Mouse (Mus musculus): Measurements from ENCODE around the gene 4930572O03Rik.
"Not testable (repeated sequence)": the region's sequence is repeated elsewhere in the genome, so short reads cannot be mapped to it uniquely, and the experiment has no call there.

Gene 4930572O03Rik

DNA sequence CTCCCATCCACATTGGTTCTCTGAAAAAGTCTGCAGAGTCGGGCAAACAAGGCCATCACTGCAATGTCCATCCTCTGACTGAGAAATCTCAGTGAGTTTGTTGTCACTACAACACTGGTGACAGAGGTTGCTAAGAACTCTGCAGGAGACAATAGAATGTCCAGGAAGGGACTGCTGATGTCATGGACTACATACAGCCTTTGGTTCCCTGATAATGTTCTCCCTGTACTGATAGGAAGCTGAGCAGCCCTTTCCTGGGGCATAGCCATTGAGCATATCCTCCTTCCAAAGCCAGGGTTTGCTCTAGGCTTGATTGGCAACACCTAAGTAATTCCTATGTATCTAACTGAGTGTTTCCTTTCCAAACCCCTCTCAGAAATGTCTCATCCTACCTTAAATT lies at the start of gene 4930572O03Rik:
Gene 4930572O03Rik (minus strand): TSS at position 101 of the 400 bp plus-strand sequence.
- not testable (repeated sequence) for DNase-seq

DNA sequence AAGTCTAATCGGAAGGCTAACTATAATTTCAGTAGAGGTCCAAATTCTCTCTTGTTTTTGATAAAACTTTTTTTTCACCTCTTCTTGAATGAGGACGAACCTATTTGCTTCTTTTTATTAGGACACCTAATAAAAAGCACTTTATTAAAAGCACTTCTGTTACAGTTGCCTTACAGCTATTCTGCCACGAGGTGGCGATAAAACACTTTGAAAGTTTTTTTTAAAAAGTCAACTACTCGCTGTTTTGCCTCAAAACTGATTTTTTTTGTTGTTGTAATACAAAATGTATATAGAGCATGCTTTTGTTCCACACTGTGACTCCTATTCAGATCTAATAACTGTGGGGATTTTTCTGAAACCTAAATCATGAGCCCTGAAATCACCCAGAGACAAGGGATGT lies 46.0 kb upstream of the 4930572O03Rik start:
- DNase-seq = not testable (repeated sequence)

DNA sequence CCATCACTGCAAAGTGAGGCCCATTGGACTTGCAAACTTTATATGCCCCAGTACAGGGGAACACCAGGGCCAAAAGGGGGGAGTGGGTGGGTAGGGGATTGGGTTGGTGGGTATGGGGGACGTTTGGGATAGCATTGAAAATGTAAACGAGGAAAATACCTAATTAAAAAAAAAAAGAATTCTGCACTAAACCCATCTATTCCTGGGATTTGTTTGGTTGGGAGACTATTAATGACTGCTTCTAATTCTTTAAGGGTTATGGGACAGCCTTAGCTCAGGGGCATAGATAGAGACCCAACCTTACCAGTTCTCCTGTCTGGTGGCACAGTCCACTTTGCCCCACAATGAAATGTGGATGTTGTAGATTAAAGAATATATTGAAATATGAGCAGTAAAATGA lies 40.9 kb upstream of the 4930572O03Rik start:
- DNase-seq = not testable (repeated sequence)

DNA sequence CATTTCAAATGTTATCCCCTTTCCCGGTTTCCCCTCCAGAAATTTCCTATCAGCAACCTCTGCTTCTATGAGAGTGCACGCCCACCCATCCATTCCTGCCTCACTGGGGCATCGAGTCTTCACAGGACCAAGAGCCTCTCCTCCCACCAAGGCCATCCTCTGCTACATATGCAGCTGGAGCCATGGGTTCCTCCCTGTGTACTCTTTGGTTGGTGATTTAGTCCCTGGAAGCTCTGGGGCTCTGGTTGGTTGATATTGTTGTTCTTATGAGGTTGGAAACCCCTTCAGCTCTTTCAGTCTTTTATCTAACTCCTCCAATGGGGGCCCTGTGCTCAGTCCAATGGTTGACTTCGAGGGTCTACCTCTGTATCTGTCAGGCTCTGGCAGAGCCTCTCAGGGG lies 35.0 kb upstream of the 4930572O03Rik start:
- peak; percentile 85 for DNase-seq

DNA sequence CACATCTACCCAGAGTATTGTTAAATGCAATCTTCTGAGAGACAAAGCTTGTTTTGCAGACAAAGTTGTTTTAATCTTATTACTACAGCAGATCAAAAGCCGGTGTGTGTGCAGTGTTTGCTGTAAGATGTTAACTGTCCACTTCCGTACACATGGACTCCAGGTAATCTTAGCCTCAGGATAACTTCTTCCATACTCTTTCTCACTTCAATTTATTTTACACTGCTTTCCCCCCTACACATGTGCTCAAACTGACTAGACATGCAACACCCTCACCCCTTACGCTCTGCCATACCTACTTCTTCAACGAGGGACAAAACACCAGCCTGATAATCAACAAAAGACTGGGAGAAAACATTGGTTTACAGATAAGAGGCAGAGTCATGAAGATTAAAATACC lies 34.0 kb upstream of the 4930572O03Rik start:
- peak; percentile 79 for DNase-seq

DNA sequence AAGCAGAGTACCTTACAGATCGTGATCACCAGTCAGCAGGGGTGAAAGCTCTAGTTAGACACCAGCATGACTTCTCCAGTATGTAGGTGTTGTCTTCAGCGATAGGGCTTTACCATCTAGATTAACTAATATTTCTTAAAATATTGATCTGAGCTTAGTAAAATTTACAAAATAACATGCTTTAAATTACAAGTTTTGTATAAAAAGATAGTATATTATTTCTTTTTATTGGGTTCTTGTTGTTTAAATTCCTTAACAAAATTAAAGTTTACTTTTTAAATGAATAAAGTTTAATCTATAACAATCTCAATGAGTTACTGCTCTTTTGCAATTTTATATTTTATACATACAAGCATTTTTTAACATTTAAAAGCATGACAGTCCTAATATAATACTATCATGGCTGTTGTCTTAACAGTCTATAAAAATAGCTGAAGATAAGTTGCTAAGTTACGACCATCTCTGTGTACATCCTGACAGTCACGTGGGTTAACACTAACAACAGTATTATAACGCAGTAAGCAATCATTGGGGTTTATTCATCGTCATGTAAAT lies 32.9 kb upstream of the 4930572O03Rik start:
- DNase-seq = not testable (repeated sequence)

DNA sequence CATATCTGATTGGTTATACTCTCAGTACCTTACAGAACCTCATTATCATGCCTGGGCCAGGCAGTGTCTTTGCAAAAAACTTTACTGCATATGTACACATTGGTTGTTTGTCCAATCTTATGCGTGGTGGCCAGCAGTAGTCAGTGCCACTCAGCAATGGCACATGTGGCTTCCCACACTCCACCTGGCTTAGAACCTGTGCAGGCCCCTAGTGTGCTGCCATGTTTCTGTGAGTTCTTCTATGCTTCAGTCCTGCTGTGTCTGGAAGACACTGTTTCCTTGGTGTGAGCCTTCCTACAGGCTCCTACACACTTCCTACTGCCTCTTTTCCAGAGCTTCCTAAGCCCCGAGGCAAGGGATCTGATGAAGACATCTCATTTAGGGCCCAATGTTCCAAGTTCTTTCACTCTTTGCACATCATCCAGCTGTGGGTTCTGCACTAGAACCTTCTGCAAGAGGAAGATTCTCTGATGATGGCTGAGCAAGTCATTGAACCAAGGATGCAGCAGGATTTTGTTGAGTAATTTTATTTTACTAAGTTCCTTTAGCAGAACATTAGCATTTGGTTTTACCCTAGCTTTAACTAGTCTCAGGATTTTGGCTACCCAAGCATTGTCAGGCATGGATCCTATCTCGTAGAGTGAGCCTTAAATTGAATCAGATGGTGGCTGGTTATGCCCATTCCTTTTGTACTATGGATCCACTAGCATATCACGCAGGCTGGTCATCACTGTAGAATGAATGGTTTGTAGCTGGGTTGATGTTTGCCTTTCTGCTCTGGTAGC lies 32.2 kb upstream of the 4930572O03Rik start:
- peak; percentile 75 for DNase-seq

DNA sequence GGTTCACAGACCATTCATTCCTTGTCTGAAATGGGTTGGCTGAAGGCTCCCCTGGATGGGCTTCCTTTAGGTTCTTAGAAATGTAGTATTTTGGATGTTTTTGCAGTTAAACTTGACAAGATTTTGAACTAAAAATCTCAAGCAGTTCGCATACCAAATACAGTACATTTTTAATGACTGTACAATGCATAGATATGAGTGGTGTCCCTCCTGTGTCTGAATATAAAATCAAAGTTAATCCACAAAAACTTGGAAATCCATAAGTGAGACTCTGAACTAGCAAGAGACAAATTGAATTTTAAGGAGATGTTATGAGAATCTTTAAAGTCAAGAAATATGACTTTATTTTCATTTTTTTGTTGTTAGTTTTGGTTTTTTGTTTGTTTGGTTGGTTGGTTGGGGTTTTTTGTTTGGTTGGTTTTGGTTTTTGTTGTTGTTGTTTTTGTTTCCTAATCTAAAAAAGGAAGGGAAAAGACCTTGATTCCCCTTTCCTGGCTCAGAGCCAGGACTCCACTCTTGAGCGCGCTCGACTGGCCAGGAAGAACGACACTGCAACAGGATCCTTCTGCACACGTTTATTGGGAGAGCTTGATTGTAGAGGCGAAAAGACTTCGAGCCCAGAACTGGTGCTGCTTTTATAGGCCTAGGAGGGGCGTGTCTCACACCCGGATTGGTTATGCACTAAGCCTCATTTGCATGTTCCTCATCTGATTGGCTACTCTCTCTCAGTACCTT lies 24.6 kb upstream of the 4930572O03Rik start:
- DNase-seq = not testable (repeated sequence)

DNA sequence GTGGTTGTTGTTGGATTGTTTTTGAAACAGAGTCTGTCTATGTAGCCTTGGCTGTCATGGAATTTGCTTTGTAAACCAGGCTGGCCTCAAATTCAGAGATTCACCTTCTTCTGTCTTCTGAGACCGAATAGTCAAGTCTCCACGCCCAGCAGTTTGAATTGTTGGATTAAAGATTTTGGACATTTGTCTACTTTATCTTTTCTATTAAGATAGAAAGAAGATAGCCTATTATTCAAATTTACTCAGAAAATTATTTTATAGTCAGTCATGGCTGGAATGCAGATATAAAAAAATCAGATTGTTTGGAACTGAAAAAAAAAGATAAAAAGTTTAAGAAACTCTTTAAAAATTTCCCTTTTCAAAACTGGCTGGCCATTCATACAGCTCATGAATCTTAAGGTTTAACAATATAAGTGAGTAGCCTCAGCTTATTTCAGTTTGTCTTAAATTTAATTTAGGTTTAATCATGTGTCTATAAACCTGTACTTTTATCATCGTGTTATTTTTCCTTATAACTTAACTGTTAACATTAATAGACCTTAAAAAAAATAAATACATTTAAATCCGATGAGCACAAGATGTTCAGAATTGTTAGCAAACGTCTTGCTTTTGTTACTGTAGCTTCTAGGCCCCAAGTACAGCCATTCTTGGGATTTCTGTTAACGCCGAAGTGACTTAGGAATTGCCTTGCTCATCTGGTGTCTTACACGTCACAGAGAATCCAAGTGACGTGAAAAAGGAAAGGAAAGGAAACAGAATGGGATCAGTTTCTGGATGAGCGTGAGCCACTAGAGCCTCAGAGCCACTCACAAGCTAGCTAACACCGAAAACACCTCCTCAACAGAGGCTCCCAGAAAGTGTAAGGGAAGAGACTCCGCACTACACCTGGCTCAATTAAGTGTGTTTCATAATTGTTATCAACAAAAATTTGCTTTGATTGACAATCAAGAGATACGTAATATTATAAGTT lies 23.4 kb upstream of the 4930572O03Rik start:
- peak; percentile 87 for DNase-seq

DNA sequence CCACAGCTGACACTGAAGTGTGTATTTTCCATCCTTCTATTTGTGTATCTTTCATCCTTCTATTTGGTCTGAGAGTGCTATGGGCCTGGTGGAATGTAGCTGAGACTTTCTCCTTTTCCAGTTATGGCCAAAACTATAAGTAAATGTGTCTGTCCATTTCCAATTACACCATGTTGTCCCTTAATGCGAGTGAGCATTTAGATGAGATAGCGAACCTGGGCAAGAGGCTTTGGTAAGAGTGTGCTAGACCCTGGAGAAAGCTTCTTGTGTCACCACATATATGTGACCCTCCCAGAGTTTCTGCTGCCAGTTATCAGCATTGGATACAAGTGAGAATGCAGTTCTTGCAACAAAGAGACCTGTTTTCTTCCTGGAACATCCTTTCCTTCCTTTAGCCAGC lies 22.0 kb upstream of the 4930572O03Rik start:
- peak; percentile 74 for DNase-seq

DNA sequence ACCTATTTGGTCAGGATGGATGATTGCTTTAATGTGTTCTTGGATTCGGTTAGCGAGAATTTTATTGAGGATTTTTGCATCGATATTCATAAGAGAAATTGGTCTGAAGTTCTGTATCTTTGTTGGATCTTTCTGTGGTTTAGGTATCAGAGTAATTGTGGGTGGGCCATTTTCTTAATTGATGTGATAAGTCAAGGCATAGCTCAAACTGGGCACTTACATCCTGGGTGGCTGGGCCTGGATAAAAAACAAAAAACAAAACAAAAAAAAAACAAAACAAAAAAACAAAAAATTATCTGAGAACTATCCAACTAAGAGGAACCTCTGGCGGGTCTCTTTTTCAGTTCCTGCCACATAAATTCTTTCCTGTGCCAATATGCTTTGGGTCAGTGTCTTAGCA lies 20.9 kb upstream of the 4930572O03Rik start:
- DNase-seq = not testable (repeated sequence)

DNA sequence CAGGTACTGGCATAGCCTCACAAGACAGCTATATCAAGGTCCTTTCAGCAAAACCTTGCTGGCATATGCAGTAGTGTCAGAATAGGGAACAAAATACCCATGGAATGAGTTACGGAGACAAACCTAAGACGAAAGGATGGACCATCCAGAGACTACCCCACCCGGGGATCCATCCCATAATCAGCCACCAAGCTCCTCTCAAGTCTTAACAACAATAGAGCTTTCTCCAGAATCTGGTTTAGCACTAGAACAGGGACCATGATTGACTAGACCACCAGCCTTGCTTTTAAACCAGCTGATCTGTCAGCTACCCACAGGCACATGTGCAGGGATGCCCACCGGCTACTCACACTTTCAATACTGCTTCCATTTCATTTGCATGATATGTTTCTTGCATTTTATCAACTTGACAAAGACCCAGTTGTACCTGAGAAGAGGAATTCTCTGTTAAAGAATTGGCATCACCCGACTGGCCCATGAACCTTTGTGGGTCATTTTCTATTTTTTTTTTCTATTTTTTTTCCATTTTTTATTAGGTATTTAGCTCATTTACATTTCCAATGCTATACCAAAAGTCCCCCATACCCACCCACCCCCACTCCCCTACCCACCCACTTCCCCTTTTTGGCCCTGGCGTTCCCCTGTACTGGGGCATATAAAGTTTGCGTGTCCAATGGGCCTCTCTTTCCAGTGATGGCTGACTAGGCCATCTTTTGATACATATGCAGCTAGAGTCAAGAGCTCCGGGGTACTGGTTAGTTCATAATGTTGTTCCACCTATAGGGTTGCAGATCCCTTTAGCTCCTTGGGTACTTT lies 17.8 kb upstream of the 4930572O03Rik start:
- not testable (repeated sequence) for DNase-seq

DNA sequence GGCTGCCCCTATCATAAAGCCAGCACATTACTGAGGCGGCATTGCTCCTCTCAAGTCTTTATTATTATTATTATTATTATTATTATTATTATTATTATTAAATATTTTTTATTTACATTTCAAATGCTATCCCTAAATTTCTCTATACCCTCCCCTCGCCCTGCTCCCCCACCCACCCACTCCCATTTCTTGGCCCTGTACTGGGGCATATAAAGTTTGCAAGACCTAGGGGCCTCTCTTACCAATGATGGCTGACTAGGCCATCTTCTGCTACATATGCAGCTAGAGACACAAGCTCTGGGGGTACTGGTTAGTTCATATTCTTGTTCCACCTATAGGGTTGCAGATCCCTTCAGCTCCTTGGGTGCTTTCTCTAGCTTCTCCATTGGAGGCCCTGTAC lies 17.1 kb upstream of the 4930572O03Rik start:
- not testable (repeated sequence) for DNase-seq

DNA sequence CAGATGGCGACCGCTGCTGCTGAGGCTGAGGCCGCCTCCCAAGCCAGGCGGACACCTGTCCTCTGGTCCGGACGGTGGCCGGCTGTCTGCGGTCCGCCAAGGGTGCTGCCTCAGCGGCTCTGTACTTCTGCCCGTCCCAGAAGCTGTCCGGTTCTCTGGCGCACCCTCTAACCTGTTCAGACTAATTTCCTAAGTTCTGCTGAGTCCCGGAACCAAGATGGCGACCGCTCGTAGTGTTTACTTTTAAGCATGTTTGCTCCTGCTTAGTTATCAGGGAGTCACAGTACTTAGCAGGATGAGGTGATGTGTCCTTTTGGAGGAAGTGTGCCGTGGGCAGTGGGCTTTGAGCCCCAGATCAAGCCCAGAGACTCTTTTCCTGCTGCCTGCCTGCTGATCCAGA lies 13.9 kb upstream of the 4930572O03Rik start:
- DNase-seq = not testable (repeated sequence)

DNA sequence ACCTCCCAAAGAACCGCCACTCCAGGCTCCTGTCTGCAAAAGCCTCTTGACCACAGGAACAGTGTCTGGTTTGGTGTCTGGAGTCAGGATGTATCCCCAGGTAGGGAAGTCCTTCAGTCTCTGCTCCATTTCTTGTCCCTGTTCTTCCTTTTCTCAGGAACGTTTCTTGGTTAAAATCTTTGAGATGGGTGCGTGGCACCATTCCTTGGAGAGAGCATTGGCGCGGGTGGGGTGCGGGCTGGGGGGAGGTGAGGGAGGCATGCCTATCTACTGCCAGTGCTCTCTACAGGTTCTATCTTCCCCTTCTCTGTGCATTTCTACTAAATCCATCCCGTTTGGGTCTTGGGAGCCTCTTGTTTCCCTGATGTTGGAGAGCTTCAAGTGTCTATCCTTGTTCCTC lies 7.0 kb upstream of the 4930572O03Rik start:
- DNase-seq = not testable (repeated sequence)

DNA sequence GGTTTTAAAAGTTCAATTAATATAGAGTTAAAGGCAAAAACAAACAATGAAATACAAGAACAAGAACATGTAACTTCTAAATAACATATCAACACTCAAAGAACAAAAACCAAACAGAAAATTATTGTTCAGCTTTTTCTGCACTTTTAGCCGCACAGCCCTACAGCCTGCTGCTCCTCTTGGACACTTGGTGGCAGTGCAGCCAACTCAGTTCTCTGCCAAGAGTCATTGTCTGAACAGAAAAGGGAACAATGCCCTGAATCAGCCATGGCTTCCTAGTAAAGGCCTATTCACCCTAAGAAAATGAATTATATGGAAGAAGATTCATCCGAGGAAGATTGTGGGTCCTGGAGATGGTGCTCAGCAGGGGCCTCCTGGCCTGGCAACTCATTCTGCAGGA lies 4.5 kb downstream of the 4930572O03Rik start:
- not testable (repeated sequence) for DNase-seq

DNA sequence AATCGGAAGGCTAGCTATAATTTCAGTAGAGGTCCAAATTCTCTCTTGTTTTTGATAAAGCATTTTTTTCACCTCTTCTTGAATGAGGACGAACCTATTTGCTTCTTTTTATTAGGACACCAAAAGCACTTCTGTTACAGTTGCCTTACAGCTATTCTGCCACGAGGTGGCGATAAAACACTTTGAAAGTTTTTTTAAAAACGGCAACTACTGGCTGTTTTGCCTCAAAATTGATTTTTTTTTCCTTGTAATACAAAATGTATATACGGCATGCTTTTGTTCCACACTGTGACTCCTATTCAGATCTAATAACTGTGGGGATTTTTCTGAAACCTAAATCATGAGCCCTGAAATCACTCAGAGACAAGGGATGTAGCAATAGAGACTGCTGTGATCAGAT lies 11.2 kb downstream of the 4930572O03Rik start:
- DNase-seq = not testable (repeated sequence)

DNA sequence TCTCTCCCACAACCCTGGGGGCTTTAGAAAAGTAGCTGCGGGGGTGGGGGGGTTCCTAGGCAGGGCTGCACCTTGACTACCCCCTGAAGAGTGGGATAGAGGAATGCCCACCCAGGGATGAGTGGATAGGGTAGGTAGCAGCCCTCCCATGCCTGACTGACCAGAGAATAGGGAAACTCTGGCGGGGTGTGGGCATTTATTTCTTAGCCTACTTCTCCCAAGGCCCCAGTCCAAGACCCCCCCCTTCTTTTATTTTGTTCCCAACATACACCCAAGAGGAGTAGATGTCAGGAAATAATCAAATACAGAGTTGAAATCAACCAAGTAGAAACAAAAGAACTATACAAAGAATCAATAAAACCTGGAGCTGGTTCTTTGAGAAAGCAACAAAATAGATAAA lies 19.2 kb downstream of the 4930572O03Rik start:
- not testable (repeated sequence) for DNase-seq

DNA sequence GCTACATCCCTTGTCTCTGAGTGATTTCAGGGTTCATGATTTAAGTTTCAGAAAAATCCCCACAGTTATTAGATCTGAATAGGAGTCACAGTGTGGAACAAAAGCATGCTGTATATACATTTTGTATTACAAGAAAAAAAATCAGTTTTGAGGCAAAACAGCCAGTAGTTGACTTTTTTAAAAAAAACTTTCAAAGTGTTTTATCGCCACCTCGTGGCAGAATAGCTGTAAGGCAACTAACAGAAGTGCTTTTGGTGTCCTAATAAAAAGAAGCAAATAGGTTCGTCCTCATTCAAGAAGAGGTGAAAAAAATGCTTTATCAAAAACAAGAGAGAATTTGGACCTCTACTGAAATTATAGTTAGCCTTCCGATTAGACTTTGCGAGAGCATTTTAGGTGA lies 26.8 kb downstream of the 4930572O03Rik start:
- DNase-seq = not testable (repeated sequence)

DNA sequence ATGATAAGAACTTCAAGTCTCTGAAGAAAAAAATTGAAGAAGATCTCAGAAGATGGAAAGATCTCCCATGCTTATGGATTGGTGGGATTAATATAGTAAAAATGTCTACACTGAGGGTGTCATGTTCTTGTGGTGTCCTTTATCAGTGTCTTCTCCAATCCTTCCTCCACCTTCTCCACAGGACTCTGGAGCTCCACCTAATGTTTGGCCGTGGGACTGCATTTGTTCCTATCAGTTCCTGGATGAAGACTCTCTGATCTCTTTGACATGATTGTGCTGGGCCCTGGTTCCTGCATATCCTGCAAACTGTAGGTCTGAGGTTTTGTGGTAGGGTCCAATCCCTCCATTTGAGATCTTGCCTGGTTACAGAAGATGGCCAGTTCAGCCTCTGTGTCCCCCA lies 28.7 kb downstream of the 4930572O03Rik start:
- DNase-seq = not testable (repeated sequence)

DNA sequence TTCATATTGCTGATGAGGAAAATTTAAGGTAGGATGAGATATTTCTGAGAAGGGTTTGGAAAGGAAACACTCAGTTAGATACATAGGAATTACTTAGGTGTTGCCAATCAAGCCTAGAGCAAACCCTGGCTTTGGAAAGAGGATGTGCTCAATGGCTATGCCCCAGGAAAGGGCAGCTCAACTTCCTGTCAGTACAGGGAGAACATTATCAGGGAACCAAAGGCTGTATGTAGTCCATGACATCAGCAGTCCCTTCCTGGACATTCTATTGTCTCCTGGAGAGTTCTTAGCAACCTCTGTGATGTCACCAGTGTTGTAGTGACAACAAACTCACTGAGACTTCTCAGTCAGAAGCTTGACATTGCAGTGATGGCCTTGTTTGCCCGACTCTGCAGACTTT lies 38.1 kb downstream of the 4930572O03Rik start, which contains the start of gene Speer4d:
Gene Speer4d (plus strand): TSS at position 301 of the 400 bp plus-strand sequence.
- not testable (repeated sequence) for DNase-seq

Measured in heart, adult 11 months (tissue).